Mouse (Mus musculus) hindbrain, embryonic 16.5 days (tissue): ENCODE data around the gene Celf6. TPM values are rescaled to one million over a fixed set of nuclear protein-coding genes. Genes with fewer than 3 reads are reported as not detected.

ENCODE experiments used
- ATAC-seq: fragments of 200-750 bp; cut with Nextera tagmentation; 2 replicates; pipeline ENCODE4 v1.8.0; 2017; ENCODE audit warnings: moderate TSS enrichment, moderate library complexity
- H3K27ac ChIP-seq: fragments of 300-500 bp; sonication (generic); 2 replicates; pipeline ENCODE4 v1.5.1; 2014; ENCODE audit warnings: low read depth, mild to moderate bottlenecking, control low read depth, low read length, moderate library complexity
- H3K27me3 ChIP-seq: fragments of 300-500 bp; sonication (generic); replicated peaks from 2 replicates; pipeline ENCODE4 v1.6.1; 2014; ENCODE audit warnings: low read length; ENCODE audit not compliant: control insufficient read depth, insufficient read depth
- H3K36me3 ChIP-seq: fragments of 300-500 bp; sonication (generic); 2 replicates; pipeline ENCODE4 v1.6.1; 2014; ENCODE audit warnings: mild to moderate bottlenecking, low read length, moderate library complexity, mixed read lengths; ENCODE audit not compliant: control insufficient read depth, insufficient read depth
- H3K4me1 ChIP-seq: fragments of 300-500 bp; sonication (generic); 2 replicates; pipeline ENCODE4 v1.6.1; 2014; ENCODE audit warnings: low read depth, low read length; ENCODE audit not compliant: control insufficient read depth, insufficient read depth
- H3K4me2 ChIP-seq: fragments of 300-500 bp; sonication (generic); 2 replicates; pipeline ENCODE4 v1.6.1; 2014; ENCODE audit warnings: mild to moderate bottlenecking, low read length, control low read depth, moderate library complexity
- H3K4me3 ChIP-seq: fragments of 300-500 bp; sonication (generic); 2 replicates; pipeline ENCODE4 v1.5.1; 2014; ENCODE audit warnings: mild to moderate bottlenecking, low read length, control low read depth, moderate library complexity
- H3K9ac ChIP-seq: fragments of 300-500 bp; sonication (generic); 2 replicates; pipeline ENCODE4 v1.6.1; 2014; ENCODE audit warnings: low read depth, mild to moderate bottlenecking, control low read depth, low read length, moderate library complexity
- H3K9me3 ChIP-seq: fragments of 300-500 bp; sonication (generic); 2 replicates; pipeline ENCODE4 v1.6.1; 2014; ENCODE audit warnings: mild to moderate bottlenecking, low read length, moderate library complexity; ENCODE audit not compliant: control insufficient read depth
- WGBS: fragments of 180-500 bp; shearing (Covaris S2); extraction: QIAGEN DNeasy Blood & Tissue Kit; methylation state at CpG from one replicate; pipeline ENCODE4 v1.1.7; 2014; 5-methylcytosine and 5-hydroxymethylcytosine counted together
- polyA plus RNA-seq: library from polyadenylated mRNA; unstranded; fragments of >200 nt; fragmentation: Nextera tagmentation; extraction: Ambion mirVana; gene quantifications from 2 replicates; pipeline ENCODE4 v1.2.1, GENCODE M21; 2015

Celf6 gene
- polyA plus RNA-seq, 1 experiment from 2014 or later, result 52.6 TPM

GRCm38 (mm10) chr9:59571852-59572251 lies 5.9 kb upstream of the Celf6 start:
- Histone ChIP-seq H3K27me3 (no peaks in the 10 kb centered on the region), H3K36me3 (no peaks in the 10 kb centered on the region), H3K9ac (no peak overlapping the region), H3K4me2 (no peak overlapping the region), H3K9me3 (no peaks in the 10 kb centered on the region), H3K4me3 (no peak overlapping the region), H3K4me1 (no peaks in the 10 kb centered on the region), H3K27ac (no peak overlapping the region)
- no peak for ATAC-seq
- 81% methylated on average over 2 of the region's 2 CpGs for WGBS

GRCm38 (mm10) chr9:59577401-59577800 lies 316 bp upstream of the Celf6 start:
- Histone ChIP-seq H3K36me3 (no peaks in the 10 kb centered on the region), H3K27ac (peak overlapping the region; percentile 68), H3K27me3 (no peaks in the 10 kb centered on the region), H3K9me3 (no peaks in the 10 kb centered on the region), H3K9ac (peak overlapping the region; percentile 73), H3K4me1 (peaks cover 12% of the 10 kb centered on the region), H3K4me3 (peak overlapping the region; percentile 55), H3K4me2 (peak overlapping the region; percentile 82)
- 16% methylated on average over 13 of the region's 13 CpGs for WGBS
- no peak for ATAC-seq

GRCm38 (mm10) chr9:59578505-59578867 lies 769 bp downstream of the Celf6 start:
- Histone ChIP-seq H3K27me3 (no peaks in the 10 kb centered on the region), H3K27ac (peak overlapping the region; percentile 67; the same call in 1 of the 2 replicates), H3K4me3 (peak overlapping the region; percentile 55), H3K4me2 (peak overlapping the region; percentile 82), H3K9me3 (no peaks in the 10 kb centered on the region), H3K9ac (peak overlapping the region; percentile 73), H3K36me3 (no peaks in the 10 kb centered on the region), H3K4me1 (peaks cover 12% of the 10 kb centered on the region)
- 2% methylated on average over 10 of the region's 20 CpGs for WGBS
- no peak; the same call in 1 of the 2 replicates for ATAC-seq

DNA sequence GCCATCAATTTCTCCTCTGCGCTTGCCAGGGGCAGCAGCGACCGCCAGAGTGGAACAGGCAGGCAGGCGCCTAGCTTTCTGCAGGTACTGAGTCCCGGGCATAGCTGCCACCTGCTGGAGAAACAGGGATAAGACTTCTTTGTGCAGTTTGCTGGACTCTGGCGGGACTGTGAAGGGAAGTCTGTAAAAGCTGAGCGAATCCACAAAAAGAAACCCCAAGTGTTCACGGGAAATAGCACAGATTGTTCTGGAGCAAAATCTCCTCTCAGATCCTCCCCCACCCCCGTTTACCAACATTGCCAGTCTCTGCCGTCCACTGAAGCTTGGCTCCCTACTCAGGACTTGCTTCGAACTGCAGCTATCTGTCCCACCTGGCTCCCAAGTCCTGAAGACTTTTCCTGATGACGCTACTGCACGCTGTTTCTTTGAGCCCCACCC lies 7.2 kb downstream of the Celf6 start:
- Histone ChIP-seq H3K4me2 (peak overlapping the region; percentile 45), H3K9ac (0 out of 2 replicates have a peak overlapping the region, but pooled peaks have one; percentile 10), H3K9me3 (no peaks in the 10 kb centered on the region), H3K27me3 (no peaks in the 10 kb centered on the region), H3K4me1 (peaks cover 11% of the 10 kb centered on the region), H3K27ac (no peak overlapping the region), H3K4me3 (peak overlapping the region; percentile 13; the same call in 1 of the 2 replicates), H3K36me3 (no peaks in the 10 kb centered on the region)
- 5% methylated on average over 13 of the region's 13 CpGs for WGBS
- ATAC-seq, result peak; percentile 63; the same call in 1 of the 2 replicates

DNA sequence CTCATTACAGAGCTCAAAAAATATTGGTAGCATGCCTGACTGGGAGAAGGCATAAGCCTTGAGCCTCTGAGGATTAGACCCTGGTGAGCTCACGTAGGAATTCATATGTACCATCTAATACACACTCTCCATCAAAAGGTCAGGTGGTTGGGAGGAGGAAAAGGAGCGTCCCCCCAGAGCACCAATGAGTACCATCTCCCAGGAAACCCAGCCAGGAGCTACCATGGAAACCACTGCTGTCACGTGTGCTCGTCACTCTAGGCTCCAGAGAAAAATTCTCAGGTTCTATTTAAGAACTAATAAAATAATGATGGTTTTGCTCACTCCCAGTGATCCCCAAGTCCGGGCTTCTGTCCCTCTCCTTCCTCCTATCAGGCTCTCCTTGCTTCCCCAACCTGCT lies 10.5 kb downstream of the Celf6 start:
- Histone ChIP-seq H3K27ac (peak overlapping the region; percentile 78), H3K9me3 (no peaks in the 10 kb centered on the region), H3K9ac (no peak overlapping the region; the same call in 1 of the 2 replicates), H3K36me3 (no peaks in the 10 kb centered on the region), H3K4me3 (no peak overlapping the region; the same call in 1 of the 2 replicates), H3K4me2 (peak overlapping the region; percentile 57), H3K4me1 (peaks cover 11% of the 10 kb centered on the region), H3K27me3 (no peaks in the 10 kb centered on the region)
- 30% methylated on average over 5 of the region's 5 CpGs for WGBS
- peak; percentile 26; the same call in 1 of the 2 replicates for ATAC-seq

DNA sequence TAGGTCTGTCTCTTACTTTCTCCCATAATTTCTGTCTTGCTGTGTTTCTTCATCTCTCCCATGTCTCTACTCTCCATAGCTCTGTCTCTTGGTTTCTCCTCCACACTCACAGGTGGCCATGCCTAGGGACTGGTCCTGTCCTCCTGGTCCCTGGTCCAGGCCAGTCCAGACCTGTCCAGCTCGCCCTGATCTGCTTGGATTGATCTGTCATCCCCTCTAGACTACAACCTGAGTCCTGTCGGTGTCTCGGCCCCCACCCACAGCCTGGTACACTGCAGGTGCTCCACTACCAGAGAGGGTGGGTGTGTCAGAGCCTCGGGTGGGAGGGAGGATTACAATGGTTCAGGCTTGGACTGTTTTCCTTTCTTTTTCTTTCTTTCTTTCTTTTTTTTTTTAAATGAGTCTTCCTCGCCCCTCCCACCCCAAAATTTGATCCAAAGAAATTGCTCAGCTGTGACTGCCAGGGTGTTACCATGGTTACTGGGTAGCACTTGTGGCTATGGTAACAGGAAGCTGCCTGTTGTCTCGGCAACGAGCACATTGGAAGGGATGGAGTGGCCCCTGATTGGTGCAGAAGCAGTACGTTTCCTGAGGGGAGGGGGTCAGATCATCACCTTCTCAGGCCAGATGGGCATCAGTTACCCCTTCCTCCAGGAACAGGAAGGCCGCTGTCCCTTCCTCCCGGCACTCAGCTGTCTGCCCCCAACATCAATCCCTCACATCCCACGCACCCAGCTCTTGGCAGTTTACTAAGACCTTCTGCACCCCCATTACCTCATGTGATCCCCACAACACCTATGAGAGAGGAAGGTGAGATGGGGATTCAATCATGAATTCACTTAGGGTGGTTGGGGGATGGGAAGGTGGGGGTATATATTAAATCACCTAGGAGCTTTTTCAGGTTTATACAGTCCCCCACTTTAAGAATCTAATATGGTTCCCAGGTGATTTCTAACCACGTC lies 11.3 kb downstream of the Celf6 start:
- H3K9me3 ChIP-seq, result no peaks in the 10 kb centered on the region
- peak; percentile 92 for ATAC-seq
- H3K4me2 ChIP-seq, result peak overlapping the region; percentile 57
- H3K36me3 ChIP-seq, result no peaks in the 10 kb centered on the region
- H3K4me3 ChIP-seq, result peak overlapping the region; percentile 22
- no peaks in the 10 kb centered on the region for H3K27me3 ChIP-seq
- H3K9ac ChIP-seq, result peak overlapping the region; percentile 34; the same call in 1 of the 2 replicates
- 14% methylated on average over 12 of the region's 12 CpGs for WGBS
- H3K4me1 ChIP-seq, result peaks cover 11% of the 10 kb centered on the region
- H3K27ac ChIP-seq, result peak overlapping the region; percentile 78

DNA sequence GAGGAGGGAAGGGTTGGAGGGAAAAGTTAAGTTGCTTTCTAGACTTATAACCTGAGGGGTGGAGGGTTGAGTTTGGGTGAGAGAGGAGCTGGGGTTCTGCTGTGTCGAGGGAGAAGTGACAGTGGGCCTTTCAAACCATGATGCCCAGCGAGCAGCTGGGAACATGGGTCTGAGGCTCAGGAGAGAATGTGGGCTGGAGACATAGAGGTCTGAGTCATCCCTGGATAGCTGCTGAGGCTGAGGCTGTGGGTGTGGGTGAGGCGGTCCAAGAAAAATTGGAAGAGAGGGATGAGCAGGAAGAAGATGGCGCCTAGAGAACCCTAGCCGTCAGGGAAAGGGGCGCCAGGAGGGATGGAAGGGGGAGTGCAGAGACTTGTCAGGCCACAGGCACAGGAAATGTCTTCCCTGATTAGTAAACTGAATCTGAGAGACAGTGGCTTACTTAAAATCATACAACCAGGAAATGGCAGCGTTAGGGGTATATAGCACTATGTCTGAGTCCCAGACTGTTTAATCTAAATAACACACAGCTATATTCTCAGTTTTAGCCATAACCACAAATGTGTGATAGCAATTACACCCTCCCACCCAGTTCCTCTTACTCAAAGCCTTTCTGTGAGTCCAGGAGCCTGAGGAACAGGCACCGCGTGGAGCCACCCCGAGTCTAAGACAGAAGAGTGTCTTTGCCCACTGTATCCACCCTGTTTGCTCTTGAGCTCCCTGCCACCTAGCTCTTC lies 12.2 kb downstream of the Celf6 start:
- Histone ChIP-seq H3K4me1 (peaks cover 11% of the 10 kb centered on the region), H3K9me3 (no peaks in the 10 kb centered on the region), H3K4me2 (peak overlapping the region; percentile 53), H3K27ac (no peak overlapping the region), H3K9ac (no peak overlapping the region), H3K27me3 (no peaks in the 10 kb centered on the region), H3K36me3 (no peaks in the 10 kb centered on the region), H3K4me3 (no peak overlapping the region)
- 82% methylated on average over 10 of the region's 10 CpGs for WGBS
- no peak for ATAC-seq

- Histone ChIP-seq H3K4me3 (no peak overlapping the region), H3K4me2 (no peak overlapping the region), H3K36me3 (peaks cover 8% of the 10 kb centered on the region), H3K27me3 (no peaks in the 10 kb centered on the region), H3K9me3 (no peaks in the 10 kb centered on the region), H3K9ac (no peak overlapping the region), H3K4me1 (no peaks in the 10 kb centered on the region), H3K27ac (no peak overlapping the region)
- 80% methylated on average over 8 of the region's 8 CpGs for WGBS
- ATAC-seq, result no peak
Observed at GRCm38 (mm10) chr9:59601661-59602060, 23.9 kb downstream of the Celf6 start.

- no peaks in the 10 kb centered on the region for H3K4me1 ChIP-seq
- no peak for ATAC-seq
- H3K4me3 ChIP-seq, result no peak overlapping the region
- H3K9ac ChIP-seq, result no peak overlapping the region
- WGBS, result 58% methylated on average over 6 of the region's 6 CpGs
- H3K4me2 ChIP-seq, result no peak overlapping the region
- H3K27me3 ChIP-seq, result no peaks in the 10 kb centered on the region
- no peak overlapping the region for H3K27ac ChIP-seq
- H3K36me3 ChIP-seq, result peaks cover 8% of the 10 kb centered on the region
- H3K9me3 ChIP-seq, result no peaks in the 10 kb centered on the region
Observed at GRCm38 (mm10) chr9:59605967-59606366, 28.2 kb downstream of the Celf6 start.
